Mouse (Mus musculus) inflammation-experienced regulatory T-cells, adult 6 months (primary cell): ENCODE results near the gene Vwce. TPM values are rescaled to one million over a fixed set of nuclear protein-coding genes. Genes with fewer than 3 reads are reported as not detected.

Source experiments
- ATAC-seq: one replicate; pipeline ENCODE4 v1.8.0; 2017
- polyA plus RNA-seq, 3 experiments: library from polyadenylated mRNA; unstranded; fragments of 100-300 nt; shearing (Covaris generic); gene quantifications; one replicate each; pipeline ENCODE4 v1.2.1; 2017

Vwce gene
- under 1 TPM in 1 of 3 experiments, not detected in 2; 0.79 TPM for polyA plus RNA-seq

DNA sequence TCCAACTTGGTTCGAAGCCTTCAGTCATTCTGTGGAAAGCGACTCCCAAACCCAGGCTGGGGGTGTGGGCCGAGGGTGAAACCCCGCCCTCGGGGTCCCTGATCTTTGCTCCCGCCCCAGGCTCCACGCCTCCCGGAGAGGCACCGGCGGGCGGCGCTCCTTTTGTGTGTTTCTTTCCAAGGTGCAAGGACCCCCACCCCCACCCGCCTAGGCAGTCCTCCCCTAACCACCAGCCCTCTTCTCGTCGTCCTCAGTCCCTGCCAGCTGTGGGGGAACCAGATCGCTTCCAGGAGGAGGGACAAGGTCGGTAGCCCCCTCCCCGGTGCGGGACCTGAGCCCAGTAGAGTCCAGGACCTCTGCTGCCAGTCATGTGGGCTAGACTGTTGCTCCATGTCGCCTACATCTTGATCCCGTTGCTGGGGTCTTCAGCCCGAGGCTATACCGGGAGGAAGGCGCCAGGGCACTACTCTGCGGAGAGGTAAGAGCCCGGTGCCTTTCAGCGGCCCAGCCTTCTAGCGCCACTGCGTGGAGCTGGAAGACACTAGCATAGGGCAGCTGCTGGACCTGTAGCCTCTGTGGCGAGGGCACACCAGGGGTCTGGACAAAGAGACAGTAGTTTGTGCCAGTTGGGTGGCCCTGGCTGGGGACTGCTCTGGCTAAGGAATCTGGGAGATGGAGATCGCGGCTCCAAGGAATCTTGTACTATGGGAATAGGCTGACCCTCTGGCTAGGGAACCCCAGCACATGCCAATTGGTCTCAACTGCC lies at the start of gene Vwce:
Vwce (plus strand) TSS at position 108 of the 766 bp plus-strand sequence.
- no peak for ATAC-seq

DNA sequence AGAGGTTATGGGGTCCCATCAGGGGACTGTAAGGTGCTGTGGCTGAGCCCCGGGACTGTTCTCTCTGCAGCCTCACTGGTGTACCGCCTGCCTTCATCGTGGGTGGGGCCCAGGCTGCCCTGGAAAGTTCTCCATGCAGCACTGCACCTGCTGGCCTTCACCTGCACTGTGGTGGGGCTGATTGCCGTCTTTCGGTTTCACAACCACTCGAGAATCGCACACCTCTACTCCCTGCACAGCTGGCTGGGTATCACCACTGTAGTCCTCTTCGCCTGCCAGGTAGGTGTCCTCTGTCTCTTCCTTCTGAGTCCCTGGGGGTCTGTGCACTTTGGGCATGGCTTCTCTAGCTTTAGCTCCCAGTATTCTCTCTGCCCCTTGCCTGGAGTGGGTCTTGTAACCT lies 48.9 kb upstream of the Vwce start:
- no peak for ATAC-seq

DNA sequence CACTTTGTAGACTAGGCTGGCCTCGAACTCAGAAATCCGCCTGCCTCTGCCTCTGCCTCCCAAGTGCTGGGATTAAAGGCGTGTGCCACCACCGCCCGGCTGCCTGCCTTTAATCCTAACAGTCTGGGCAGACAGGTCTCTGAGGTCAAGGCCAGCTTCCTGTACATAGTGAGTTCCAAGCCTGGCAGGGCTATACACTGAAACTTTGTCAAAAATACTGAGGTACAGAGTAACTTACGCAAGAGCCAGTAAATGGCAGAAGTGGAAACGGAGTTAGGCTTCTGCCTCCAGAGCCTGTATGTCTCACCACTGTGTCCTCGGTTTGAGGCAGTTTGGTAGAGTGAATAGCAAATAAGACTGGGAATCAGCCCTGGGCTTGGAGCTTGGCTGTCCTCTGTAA lies 46.8 kb upstream of the Vwce start:
- ATAC-seq = no peak

DNA sequence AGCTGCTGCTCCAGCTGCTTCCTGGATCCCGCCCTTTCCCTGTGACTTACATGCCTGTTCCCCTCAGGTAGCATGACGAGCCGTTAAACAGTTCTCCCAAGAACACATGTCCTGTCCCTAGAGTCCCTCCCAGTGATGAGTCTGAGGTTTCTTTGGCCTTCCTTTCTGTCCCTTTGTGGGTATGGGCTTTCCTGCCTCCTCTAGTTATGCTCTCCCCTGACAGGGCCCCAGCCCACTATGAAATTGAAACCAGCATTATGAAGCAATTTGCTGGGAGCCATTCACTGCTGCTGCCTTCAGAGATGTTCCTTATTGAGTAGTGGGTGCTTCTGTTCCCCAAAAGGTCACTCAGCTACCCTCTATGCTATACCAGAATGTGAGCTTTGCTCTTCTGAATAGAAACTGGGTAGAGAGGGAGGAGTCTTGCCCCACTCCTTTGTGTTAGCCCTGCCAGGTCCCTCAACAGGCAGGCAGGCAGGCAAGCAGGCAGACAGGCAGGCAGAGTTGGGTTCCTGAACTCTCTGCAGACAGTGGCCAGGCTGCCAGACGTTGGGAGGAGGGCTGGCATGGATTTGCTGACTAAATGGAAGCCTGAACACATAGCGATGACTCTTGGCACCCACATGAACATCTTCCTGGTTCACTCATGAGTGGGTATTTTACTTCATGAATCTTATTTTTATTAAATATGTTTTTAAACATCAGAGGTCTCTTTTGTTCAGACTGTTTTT lies 44.7 kb upstream of the Vwce start:
- no peak for ATAC-seq

DNA sequence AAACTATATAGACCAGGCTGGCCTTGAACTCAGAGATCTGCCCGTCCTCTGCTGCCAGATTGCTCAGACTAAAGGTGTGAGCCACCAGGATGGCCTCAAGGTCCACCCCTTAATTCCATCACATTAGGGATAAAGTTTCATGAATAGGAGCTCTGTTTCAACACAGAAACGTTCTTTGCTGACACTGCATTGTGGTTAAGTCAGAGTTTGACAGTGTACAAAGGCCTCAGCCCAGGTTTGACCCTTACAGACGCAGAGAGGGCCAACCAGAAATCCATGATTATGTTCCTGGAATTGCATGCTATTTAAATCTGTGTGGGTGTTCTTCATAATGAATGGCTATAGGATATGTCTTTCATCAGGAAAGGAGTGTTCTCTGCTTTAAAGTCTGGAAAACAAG lies 43.7 kb upstream of the Vwce start:
- no peak for ATAC-seq

DNA sequence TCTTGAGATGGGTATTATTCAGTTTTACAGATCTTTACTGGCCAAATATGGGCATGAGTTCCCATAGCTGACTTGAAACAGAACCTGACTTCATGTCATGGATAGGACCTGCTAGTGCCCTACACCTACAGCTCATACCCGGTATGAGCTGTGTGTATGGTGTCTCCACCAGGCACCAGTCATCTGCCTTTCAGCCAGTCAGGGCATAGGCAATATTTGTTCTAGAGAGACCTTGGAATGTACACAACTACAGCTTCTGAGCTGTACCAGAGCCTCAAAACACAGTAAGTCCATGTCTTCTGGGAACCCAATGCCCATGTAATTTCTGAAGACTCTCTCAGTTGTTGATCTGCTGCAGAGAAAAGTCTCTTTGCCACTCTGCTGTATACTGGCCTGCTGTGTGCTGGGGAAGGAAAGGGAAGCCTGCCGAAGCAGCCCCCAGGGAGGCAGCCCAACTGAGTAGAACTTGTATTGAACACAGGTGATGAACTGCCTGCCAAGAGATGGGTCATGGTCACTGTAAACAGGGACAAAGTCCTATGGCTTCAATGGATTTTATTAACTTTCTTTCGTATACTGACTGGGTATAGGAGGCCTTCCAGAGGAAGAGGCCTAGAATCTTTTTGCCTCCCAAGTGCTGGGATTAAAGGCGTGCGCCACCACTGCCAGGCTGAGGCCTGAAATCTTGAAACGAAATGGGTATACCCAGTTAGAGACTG lies 42.2 kb upstream of the Vwce start:
- ATAC-seq = no peak

DNA sequence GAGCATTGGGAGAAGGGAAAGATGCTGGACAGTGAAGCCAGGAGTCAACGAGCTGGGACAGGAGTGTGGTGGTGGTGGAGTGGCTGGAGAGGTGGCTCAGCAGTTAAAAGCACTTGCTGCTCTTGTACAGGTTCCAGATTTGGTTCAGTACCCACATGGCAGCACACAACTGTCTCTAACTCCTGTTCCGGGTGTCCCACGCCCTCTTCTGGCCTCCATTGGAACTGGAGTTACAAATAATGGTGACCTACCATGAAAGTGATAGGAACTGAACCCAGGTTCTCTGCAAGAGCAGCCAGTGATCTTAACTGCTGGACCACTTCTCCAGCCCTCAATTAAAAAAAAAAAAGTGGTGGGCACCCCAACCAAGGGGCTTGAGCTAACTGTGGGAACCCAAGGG lies 35.8 kb upstream of the Vwce start:
- ATAC-seq = no peak

DNA sequence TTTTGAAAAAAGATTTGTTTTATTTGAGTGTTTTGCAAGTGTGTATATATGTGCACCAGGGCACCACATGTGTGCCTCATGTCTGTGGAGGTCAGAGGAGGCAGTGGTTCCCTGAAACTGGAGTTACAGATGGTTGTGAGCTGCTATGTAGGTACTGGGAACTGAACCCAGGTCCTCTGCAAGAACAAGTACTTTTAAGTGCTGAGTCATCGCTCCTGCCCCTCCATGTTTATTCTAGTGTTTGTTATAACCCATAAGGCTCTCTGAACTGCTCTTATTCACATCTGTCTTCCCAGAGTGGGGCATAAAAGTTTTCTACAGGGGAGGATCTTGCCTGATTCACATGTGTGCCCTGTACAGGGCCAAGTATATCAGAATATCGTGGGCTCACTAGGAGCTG lies 34.4 kb upstream of the Vwce start:
- no peak for ATAC-seq

DNA sequence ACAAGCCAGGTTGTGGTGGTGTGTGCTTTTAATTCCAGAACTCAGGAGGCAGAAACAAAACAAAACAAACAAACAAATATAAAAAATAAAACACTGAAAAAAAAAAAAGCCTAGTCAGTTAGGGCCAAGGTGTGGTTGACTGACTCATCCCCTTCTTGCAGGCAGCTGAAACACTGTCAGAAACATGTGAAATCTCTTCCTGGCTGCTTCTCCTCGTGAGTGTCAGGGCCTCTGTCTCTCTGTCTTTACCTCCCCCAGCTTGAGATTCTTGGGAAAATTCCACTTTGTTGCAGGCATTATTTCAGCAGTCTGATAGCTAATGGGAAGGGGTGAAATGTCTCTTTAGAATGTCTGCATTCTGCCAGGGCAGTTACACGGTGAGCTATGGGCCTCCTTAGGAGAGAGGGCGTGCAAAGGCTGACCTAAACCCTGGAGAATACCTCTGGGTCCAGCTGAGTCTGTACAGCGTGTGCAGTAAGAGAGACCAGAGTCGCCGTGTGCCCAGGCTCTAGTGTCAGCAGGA lies 31.7 kb upstream of the Vwce start:
- ATAC-seq = no peak

DNA sequence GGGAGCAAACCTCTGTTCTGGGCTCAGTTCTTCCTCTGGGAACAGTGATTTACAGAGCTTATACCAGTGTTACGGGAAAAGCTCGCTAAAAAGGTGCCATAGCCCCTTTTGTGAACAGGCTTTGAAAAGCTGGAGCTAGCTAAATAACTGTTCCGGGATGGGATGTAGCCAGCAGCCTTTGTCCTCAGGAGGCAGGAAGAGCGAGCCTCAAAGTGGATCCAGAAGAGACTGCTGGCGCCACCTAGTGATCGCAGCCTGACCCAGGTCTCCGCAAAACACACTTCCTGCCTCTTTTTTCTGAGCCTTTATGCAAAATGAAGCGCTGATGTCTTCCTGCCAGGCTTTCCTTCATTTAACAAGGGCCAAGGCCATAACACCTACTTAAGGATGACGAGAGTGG lies 31.2 kb upstream of the Vwce start:
- ATAC-seq = peak; percentile 61

DNA sequence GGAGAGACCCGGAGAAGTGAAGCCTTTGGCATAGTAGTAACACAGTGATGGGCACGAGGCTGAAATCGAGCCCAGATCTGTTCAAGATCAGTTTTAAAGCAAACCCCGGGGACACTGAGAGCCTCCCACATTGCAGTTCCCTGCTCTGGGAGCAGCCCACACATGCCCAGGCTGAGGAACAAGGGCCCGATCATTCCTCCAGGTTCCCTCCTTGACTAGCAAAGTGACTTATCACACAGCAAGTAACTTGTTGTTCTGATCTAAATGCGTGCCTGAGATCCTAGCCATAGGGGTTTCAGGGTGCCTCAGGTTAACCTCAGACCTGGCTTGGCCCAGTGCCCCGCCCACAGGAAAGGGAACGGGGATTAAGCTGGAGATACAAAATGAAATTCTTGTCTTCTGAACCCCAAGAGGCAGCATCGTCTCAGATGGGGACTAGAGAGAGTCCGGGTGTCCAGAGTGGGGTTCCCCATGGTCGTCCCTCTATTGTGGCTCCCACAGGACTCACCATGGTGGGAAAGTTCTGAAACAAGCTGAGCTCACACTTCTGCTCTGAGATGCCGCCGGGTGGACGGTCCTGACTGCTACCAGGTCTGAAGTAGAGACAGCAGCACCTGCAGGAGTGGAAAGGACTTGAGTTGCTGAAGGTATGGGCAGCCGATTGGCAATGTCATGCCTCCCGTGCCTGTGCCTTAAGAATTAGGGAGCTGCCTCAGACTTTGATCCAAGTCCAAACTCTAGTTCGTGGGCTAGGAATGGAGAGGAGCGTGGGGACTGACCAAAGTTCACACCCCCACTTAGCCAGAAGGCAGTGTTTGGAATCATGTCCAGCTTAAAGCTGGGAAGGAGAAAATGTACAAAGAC lies 30.1 kb upstream of the Vwce start:
- ATAC-seq = no peak

DNA sequence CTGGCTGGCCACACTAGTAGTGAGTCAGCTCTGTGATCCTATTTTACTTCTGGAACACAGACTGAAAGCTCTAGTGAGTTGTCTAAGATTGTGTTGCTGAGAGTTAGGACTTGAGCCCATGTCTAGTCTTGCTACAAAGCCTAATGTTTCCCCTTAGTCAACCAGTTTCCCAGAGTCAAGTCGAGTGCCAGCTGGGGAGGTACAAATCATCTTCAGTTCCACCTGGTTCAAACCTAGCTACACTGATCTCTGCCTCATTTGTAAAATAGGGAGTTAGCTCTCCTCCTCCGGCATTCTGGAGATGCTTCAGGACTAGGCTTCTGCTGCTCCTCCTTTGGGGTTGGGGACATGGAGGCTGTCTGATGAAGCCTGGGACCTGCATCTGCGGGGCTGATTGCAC lies 29.5 kb upstream of the Vwce start:
- no peak for ATAC-seq

DNA sequence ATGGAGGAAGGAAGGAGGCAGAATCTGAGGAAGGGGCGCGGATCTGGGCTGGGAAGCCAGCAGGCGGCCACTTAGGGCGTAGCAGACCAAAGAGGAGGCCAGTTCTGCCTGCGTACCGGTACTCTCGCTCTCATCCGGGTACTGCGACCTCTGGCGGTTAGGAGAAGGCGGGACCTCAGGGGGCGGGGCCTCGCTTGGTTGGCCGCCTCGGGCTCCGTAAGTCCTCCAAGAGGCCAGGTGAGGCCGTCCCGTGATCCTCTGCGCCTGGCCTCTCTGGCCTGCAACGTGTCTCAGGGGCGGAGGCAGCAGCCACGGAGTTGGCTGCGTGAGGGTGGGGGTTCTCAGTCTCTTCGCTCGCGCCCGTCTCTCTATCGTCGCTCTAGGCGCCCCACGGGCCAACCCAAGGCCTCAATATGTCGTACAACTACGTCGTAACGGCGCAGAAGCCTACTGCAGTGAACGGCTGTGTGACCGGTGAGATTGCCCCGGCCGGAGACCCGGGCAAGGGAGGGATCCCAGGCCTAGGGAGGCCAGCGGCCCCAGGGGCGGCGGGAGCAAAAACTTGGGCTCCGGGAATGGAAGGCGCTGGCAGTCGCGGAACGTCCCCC lies 28.6 kb upstream of the Vwce start, which contains the start of the genes Ddb1 and Tkfc:
Ddb1 (plus strand) TSS at position 35 of the 608 bp plus-strand sequence.
Tkfc (minus strand) TSS at position 362 of the 608 bp plus-strand sequence.
- ATAC-seq = peak; percentile 91

DNA sequence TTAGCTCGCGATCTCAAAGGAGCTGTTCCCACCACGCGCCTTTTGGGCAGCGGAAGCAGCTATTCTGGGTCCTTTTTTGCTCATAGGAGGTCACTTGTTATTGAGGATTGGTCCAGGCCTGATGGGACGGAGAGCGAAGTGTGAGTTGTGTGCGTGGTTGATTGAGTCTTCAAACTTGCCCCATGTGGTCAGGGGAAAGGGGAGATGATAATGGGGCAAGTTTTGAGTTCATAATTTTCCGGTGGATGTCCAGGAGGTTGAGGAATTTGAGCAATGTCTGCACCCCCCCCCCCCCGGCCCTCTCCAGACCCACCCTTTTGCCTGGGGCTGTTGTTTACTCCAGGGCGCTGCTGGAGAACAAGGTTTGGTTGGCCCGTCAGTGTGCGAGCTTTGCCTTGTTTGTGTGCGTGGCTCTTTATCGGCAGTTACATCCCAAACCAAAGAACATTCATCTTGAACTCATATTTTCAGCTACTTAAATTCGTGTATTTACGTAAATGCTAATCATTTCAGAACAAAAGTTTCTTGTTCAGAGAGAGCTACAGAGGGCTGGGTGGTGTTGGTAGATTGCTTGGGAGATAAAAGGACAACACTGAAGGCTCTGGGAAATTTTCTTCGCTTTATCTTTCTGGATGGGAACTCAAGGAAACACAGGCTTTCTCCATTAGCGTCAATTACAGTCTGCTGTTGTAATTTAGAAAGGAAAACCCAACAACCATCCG lies 28.0 kb upstream of the Vwce start:
- ATAC-seq = no peak

DNA sequence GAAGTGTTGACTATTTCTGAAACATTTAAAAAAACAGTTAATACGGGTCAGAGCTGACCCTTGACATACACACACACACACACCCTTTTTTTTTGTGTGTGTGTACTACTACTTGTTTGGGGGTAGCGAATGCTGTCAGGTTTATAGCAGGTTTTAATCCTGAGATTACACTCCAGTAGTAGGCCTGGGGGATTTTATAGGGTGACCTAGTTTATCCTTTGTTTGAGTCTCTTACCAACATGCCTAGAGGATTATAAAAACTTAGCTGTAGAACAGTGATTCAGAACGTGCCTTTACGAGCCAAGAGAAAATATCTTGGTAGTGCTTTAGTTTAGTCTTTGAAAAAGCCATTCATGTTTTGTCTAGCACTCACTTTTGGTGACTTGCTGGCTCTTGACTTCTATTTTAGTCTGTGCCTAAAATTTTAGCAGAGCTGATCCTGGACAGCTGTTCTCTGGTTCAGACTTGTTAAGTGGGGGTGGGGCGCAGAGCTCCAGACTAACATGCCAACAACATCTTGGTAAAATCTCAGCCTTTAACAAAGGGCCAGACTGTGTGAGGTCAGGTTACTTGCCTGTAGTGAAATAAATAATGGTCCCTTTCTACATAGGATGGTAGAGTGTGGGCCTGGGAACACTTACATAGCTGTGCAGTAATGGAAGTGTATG lies 25.3 kb upstream of the Vwce start:
- no peak for ATAC-seq

DNA sequence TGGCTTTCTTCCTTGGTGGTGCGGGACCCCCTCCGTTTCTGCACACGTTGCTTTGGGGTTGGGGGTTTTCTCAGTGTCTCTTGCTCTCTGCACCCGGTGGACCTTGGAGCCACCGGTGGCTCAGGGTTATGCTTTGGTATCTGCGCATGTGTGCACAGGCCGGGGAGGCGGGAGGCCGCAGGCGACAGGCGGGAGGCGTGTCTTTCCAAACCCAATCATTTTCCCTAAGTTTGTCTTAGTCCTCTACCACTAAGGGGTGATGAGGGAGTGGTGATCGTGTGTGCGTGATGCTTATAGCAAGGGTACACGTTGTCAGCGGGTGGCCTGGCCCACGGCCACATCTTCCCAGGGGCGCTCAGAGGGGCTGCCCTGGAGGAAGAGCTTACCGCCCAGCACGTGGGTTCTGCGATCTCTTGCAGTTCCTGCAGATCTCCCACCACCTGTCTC lies 882 bp downstream of the Vwce start:
- ATAC-seq = no peak

DNA sequence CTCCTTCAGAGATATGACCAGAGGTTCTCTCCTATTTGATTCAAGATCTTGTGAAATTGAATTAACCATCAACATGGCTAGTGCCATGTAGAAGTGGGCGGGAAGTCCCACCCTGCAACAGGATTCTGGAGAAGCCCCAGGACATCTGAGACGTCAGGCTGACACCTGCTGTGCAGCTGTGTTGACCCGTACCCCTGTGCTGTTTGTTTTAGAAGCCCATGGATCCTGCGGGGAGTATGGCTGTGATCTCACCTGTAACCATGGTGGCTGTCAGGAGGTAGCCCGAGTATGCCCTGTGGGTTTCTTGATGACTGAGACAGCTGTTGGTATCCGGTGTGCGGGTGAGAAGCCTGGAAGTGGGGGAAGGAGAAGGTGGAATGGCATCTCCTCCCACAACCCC lies 3.8 kb downstream of the Vwce start:
- no peak for ATAC-seq

DNA sequence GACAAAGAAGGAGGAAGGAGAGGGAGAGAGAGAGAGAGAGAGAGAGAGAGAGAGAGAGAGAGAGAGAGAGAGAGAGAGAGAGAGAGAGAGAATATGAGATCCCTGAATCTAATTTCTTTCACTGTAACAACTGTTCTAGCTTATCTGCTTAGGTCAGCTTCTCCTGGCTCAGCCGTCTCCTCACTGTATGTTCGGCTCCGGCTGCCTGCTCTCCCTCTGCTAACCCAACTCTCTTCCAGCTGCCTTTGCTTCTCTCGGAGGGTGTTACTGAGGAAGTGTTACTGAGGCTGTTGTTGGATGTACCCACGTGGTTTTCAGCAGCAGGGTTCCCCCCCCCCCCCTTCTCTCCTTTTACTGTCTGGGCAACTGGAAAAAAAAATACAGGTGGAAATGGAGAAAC lies 6.1 kb downstream of the Vwce start:
- no peak for ATAC-seq

DNA sequence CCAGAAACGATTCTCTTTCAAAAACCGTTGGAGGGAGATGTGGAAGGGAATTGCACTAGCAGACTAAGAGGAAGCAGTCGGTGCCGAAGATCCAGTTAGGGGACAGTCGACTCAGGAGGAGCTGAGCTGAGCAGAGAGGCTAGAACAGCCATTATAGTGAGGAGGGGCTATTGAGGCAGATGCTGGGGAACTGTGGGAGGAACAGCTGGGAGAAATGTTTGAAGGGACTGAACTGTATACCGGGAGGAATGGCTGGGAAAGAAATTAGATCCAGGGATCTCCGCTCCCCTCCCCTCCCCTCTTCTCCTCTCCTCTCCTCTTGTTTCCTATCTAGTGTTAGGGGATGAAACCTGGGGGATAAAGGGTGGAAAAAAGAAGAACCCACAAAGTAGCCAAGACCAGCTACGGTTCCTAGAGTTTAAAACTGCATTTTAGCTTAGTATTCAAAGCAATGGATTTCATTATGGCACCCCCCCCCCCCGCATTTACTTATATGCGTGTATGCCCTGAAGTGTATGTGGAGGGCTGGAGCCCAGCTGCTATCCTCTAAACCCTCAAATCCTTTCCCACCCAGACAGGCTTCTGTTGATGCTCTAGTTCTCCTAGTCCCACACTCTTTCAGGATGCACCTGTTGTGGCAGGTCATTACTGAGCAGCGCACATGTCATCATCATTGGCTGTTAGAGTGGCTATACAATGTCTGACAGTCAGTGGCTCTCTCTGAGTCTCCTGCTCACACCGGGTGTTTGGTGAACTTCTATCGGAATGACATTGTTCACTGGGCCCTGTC lies 6.8 kb downstream of the Vwce start:
- no peak for ATAC-seq

DNA sequence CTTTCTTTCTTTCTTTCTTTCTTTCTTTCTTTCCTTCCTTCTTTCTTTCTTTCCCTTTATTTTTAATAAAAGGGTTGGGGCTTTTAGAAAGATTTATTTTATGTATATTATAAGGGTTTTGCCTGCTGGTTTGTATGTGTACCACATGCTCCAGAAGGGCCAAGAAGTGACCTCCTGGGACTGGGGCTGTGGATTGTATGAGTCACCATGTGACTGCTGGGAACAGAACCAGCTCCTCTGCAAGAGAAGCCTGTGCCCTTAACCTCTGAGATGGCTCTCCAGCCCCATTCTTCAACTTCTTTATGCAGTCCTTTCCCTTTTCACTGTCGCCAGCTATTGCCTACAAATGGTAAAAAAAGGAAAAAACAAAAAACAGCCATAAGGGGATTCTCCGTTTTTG lies 11.6 kb downstream of the Vwce start:
- ATAC-seq = no peak
